Mouse (Mus musculus): ENCODE data around the gene Tbck. TPM values are rescaled to one million over a fixed set of nuclear protein-coding genes. Genes with fewer than 3 reads are reported as not detected.

The Tbck gene
- polyA plus RNA-seq, 1 experiment: 20.2 TPM

DNA sequence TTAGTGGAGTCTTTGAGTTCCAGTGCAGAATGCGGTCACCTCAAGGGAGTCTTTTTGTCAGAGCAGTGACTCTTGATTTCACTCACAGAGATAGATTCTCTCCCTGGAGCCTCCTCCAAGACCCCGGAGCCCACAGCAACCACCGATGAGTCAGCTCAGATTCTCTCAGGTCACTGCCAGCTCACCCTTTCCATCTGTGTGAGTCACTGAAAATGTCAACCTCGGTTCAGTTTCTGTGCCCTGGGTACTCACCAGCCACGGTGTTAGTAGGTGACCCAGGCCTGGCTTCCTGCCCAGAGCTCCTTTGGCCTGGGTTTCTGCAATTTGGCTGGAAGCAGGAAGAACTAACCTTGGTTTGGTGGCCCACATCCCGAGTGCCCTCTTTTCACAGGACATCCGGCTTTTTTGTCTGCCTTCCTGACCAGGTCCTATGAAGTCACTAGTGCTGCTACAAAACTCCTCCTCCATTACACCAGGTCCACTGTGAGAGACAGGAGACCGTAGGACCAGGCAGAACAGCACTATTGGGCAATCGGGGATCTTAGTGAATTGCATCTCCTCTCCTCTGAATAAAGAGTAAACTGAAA is 187.5 kb downstream of the Tbck start:
- H3K4me1 ChIP-seq (ENCODE audit: control insufficient read depth, insufficient read depth, low read length): peaks cover 6% of the 10 kb centered on the region
- H3K27ac ChIP-seq (ENCODE audit: insufficient read depth, low read length): no peak overlapping the region
- TF ChIP-seq POLR2A (IDR thresholded peaks at IDR 0.05; ENCODE audit: low read depth, low read length): no peak
- no peak for TF ChIP-seq CTCF (IDR thresholded peaks at IDR 0.05; ENCODE audit: borderline replicate concordance, insufficient read depth, low read length)
- H3K4me3 ChIP-seq (ENCODE audit: insufficient read depth, low read length): no peak overlapping the region

DNA sequence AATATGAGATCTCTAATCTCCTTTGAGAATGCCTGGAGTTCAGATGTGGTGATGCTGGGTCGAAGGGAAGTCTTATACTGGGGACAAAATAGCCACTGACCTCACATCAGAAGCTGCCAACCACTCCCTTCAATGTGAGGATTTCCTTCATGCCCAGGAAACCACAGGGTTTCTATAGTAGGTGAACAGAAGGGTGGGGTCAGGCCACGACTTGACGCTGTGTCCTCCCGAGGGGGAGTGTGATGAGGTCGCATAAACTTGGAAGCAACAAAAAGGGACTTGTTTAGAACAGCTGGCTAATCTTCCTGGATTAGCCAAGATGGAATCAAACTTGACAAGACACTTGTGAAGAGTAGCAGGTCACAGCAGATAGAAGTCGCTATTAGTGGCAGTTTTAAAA is 189.3 kb downstream of the Tbck start:
- H3K27ac ChIP-seq (ENCODE audit: insufficient read depth, low read length): no peak overlapping the region
- no peak for TF ChIP-seq POLR2A (IDR thresholded peaks at IDR 0.05; ENCODE audit: low read depth, low read length)
- no peak for TF ChIP-seq CTCF (IDR thresholded peaks at IDR 0.05; ENCODE audit: borderline replicate concordance, insufficient read depth, low read length)
- H3K4me3 ChIP-seq (ENCODE audit: insufficient read depth, low read length): no peak overlapping the region
- peaks cover 3% of the 10 kb centered on the region; the same call in 1 of the 2 replicates for H3K4me1 ChIP-seq (ENCODE audit: control insufficient read depth, insufficient read depth, low read length)

DNA sequence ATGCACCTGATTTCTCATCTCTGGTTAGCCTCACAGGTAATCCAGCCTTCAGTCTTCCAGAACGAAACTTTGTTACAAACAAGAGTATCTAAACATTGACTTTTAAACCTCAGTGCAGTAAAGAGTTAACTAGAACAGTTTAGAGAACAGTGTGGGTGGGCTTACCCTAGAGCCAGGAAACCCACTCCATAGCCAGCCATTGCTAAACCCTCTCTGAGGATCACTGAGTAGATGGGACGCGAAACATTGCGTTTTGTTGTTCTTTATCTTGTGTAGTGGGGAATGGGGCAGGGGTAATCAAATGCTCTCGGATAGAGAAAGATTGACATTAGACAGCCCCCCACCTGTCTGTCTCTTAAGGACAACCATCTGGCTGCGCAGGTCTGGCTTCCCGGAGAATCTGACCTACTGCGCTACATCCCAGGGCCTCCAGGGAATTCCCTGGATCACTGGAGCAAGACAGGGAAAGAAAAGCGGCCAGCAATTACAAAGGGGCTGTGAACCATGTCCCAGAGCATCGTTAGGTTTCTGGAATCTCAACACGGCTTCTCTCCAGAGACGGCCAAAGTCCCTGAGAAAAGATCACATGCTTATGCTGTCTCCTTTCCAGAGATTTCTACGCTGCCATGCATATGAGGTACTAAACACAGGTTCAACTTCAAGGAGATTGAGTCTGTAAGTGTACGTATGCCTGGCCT is 192.2 kb downstream of the Tbck start:
- no peak overlapping the region for H3K27ac ChIP-seq (ENCODE audit: insufficient read depth, low read length)
- TF ChIP-seq CTCF (IDR thresholded peaks at IDR 0.05; ENCODE audit: borderline replicate concordance, insufficient read depth, low read length): no peak
- TF ChIP-seq POLR2A (IDR thresholded peaks at IDR 0.05; ENCODE audit: low read depth, low read length): no peak
- no peak overlapping the region for H3K4me3 ChIP-seq (ENCODE audit: insufficient read depth, low read length)
- H3K4me1 ChIP-seq (ENCODE audit: control insufficient read depth, insufficient read depth, low read length): peaks cover 3% of the 10 kb centered on the region; the same call in 1 of the 2 replicates

DNA sequence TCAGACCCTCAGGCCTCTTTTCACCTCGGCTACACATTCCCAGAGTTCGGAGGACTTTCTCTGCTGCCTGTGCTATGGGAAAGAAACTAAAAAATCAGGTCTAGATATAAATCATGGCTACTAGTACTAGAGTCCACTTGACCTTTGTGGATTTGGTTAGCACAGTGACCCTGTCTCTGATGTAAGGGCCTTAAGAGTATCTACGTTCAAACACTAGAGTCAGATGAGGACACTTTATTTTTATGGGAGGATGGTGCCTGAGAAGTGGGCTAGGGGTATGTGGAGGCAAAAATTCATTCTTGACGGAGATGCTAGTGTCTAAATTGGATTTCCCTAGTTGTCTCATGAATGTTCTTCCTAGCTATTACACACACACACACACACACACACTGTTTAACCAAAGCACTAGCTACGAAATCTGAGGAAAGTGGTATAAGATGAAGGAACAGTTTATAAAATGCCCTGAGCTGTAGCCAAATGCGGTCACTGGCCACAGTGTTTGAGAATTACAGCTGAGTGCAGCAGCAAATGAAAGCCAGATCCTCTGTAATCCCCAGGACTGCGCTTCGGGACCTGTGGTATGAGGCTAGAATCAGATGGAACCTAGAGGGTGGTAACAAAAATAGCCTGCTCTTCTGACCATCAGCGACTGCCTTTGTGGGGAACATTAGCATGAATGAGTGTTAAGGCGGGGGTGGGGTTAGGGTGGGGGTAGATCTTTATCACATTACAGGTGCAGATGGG is 193.2 kb downstream of the Tbck start:
- TF ChIP-seq POLR2A (IDR thresholded peaks at IDR 0.05; ENCODE audit: low read depth, low read length) (no peak), CTCF (IDR thresholded peaks at IDR 0.05; ENCODE audit: borderline replicate concordance, insufficient read depth, low read length) (no peak)
- no peak overlapping the region for H3K4me3 ChIP-seq (ENCODE audit: insufficient read depth, low read length)

DNA sequence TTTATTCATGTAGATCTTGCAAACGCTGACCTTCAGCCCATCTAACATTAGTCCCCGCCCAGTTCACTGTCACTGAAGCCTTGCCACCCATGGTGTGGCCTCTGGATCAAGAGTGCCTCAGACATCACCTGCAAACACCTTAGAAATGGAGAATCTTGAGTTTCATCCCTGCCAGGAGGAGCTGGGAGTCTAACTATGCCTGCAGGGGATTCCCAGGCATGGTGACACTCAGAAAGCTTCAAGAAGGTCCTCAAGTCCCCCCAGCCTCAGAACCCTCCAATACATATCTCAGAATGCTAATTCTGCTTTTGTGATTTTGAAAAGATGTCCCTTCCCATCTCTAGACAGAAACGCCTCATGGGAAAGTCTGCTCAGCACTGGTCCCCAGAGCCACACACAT is 196.4 kb downstream of the Tbck start:
- no peaks in the 10 kb centered on the region for H3K4me1 ChIP-seq (ENCODE audit: control insufficient read depth, insufficient read depth, low read length)
- H3K27ac ChIP-seq (ENCODE audit: insufficient read depth, low read length): no peak overlapping the region
- no peak for TF ChIP-seq POLR2A (IDR thresholded peaks at IDR 0.05; ENCODE audit: low read depth, low read length)
- TF ChIP-seq CTCF (IDR thresholded peaks at IDR 0.05; ENCODE audit: borderline replicate concordance, insufficient read depth, low read length): no peak
- no peak overlapping the region for H3K4me3 ChIP-seq (ENCODE audit: insufficient read depth, low read length)

More for the DNA sequence above, 193.2 kb downstream of the Tbck start:
- Histone ChIP-seq H3K4me1 (ENCODE audit: control insufficient read depth, insufficient read depth, low read length) (no peaks in the 10 kb centered on the region), H3K27ac (ENCODE audit: insufficient read depth, low read length) (no peak overlapping the region)

DNA sequence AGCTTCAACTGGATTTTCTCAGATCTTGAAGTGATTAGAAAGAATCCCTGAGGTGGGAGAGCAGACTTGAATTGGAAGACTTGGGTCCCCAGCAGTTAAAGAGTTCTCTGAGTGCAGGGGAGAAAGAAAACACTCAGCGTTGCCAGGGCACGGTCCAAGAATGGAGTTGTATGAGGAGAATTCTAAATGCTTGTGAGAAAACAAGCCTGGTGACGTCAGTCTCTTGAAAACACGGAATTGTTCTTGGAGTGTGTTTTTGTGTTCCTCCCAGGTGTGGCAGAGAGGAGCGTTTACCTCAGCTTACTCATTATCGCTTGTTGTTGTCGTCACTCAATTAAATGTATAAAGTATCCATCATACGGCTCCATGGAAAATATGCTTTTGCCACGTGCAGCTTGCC is 196.9 kb downstream of the Tbck start:
- Histone ChIP-seq H3K4me1 (ENCODE audit: control insufficient read depth, insufficient read depth, low read length) (no peaks in the 10 kb centered on the region), H3K27ac (ENCODE audit: insufficient read depth, low read length) (no peak overlapping the region), H3K4me3 (ENCODE audit: insufficient read depth, low read length) (no peak overlapping the region)
- TF ChIP-seq CTCF (IDR thresholded peaks at IDR 0.05; ENCODE audit: borderline replicate concordance, insufficient read depth, low read length) (no peak), POLR2A (IDR thresholded peaks at IDR 0.05; ENCODE audit: low read depth, low read length) (no peak)

- H3K4me1 ChIP-seq (ENCODE audit: control insufficient read depth, insufficient read depth, low read length): no peaks in the 10 kb centered on the region
- H3K27ac ChIP-seq (ENCODE audit: insufficient read depth, low read length): no peak overlapping the region
- no peak for TF ChIP-seq CTCF (IDR thresholded peaks at IDR 0.05; ENCODE audit: borderline replicate concordance, insufficient read depth, low read length)
- TF ChIP-seq POLR2A (IDR thresholded peaks at IDR 0.05; ENCODE audit: low read depth, low read length): no peak
- no peak overlapping the region for H3K4me3 ChIP-seq (ENCODE audit: insufficient read depth, low read length)
Measured at GRCm38 (mm10) chr3:132883256-132883655, 199.3 kb downstream of the Tbck start.

DNA sequence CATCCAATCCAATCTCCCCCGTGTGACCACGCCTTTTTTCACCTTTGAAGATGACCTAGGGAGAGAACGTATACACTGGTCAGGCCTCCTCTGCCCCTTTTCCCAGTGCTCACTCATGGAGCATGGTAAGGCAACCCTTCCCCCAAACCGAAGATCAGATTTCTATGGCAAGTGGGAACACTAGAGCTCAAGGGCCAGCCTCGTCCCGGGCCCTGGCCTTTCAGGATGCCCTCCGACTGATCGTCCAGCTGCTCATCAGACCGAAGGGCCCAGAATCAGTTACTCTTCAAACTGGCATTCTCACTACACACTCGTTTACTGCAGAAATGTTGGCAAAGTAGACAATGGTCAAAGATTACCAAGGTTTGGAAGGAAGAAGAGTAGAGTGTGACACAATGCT is 200.5 kb downstream of the Tbck start:
- TF ChIP-seq POLR2A (IDR thresholded peaks at IDR 0.05; ENCODE audit: low read depth, low read length): no peak
- H3K4me3 ChIP-seq (ENCODE audit: insufficient read depth, low read length): no peak overlapping the region

GRCm38 (mm10) chr3:132886419-132887050 is 202.6 kb downstream of the Tbck start:
- TF ChIP-seq POLR2A (IDR thresholded peaks at IDR 0.05; ENCODE audit: low read depth, low read length): no peak
- TF ChIP-seq CTCF (IDR thresholded peaks at IDR 0.05; ENCODE audit: borderline replicate concordance, insufficient read depth, low read length): no peak
- Histone ChIP-seq H3K4me1 (ENCODE audit: control insufficient read depth, insufficient read depth, low read length) (no peaks in the 10 kb centered on the region), H3K4me3 (ENCODE audit: insufficient read depth, low read length) (no peak overlapping the region), H3K27ac (ENCODE audit: insufficient read depth, low read length) (no peak overlapping the region)

More for the DNA sequence above, 200.5 kb downstream of the Tbck start:
- H3K4me1 ChIP-seq (ENCODE audit: control insufficient read depth, insufficient read depth, low read length): no peaks in the 10 kb centered on the region
- H3K27ac ChIP-seq (ENCODE audit: insufficient read depth, low read length): no peak overlapping the region

Data from embryonic fibroblast, embryonic 13.5 days (primary cell).